Mouse (Mus musculus): ENCODE measurements around the gene Ttc30b.

DNA sequence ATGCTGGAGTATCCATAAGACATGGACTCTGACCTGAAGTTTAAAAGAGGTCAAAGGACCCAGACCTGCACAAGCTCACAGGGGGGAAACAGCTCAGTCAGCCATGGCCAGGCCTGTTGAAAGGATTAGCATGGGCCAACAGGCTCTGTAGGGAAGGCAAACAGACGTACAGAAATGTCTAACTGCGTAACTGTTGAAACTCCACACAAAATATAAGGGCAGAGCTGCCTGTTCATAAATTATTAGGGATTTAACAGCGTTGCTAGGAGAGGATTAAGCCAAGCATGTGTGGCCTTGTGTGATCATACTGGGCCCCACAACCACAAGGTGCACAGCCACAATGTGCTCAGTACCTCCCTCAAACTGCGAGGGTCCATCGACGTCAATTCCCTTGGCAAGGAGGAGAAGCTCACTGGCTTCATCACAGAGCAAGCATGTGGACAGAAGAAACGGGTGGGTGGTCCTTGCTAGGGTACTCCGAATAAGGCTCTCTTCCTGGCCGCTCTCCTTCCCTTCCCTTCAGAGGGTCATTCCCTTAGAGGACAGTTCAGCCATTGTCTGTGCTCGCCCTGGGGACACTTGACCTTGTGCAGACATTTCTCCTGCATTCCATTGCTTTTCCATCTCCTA, 24.9 kb upstream of the Ttc30b start:
- TF ChIP-seq GATA1 (IDR thresholded peaks at IDR 0.05; ENCODE audit: borderline replicate concordance, low read length) (no peak), FLI1 (IDR thresholded peaks at IDR 0.05; ENCODE audit: low read length) (no peak)
